Mouse (Mus musculus): ENCODE measurements around the gene Zzz3.

- TF ChIP-seq EP300 (IDR thresholded peaks at IDR 0.05; ENCODE audit: insufficient read depth, low read depth, low read length), result no peak
- TF ChIP-seq POLR2A (IDR thresholded peaks at IDR 0.05; ENCODE audit: insufficient read depth, low read depth, low read length), result no peak
These were observed 19.2 kb upstream of the Zzz3 start for GRCm38 (mm10) chr3:152376063-152376462.
